Mouse (Mus musculus) layer of hippocampus, postnatal 36 days (tissue): Measurements from ENCODE around the gene Gjd3. TPM values are rescaled to one million over a fixed set of nuclear protein-coding genes. Genes with fewer than 3 reads are reported as not detected.
"Not testable (repeated sequence)": the region's sequence is repeated elsewhere in the genome, so short reads cannot be mapped to it uniquely, and the experiment has no call there.

Source experiments
- DNase-seq, 2 experiments: peaks; one replicate each; pipeline ENCODE4 v3.0.0; 2022
- total RNA-seq, 2 experiments: library from RNA; stranded (reverse); gene quantifications; 2 replicates each; pipeline ENCODE4 v1.2.3; 2021

The Gjd3 gene
- total RNA-seq, 2 experiments from 2014 or later: 0.96 to 1.1 TPM

- no peak for DNase-seq
Observed at GRCm38 (mm10) chr11:98943741-98944461, 38.9 kb downstream of the Gjd3 start.

GRCm38 (mm10) chr11:98942923-98943641 lies 39.7 kb downstream of the Gjd3 start:
- no peak for DNase-seq

- no peak for DNase-seq
Observed at GRCm38 (mm10) chr11:98942555-98942922, 40.3 kb downstream of the Gjd3 start.

GRCm38 (mm10) chr11:98941826-98942550 lies 40.8 kb downstream of the Gjd3 start:
- no peak for DNase-seq

GRCm38 (mm10) chr11:98941341-98941825 lies 41.4 kb downstream of the Gjd3 start:
- peak in 1 of 2 experiments; percentile 58 for DNase-seq

GRCm38 (mm10) chr11:98940776-98941175 lies 42.0 kb downstream of the Gjd3 start:
- DNase-seq: no peak

GRCm38 (mm10) chr11:98939953-98940641 lies 42.7 kb downstream of the Gjd3 start:
- peak in 1 of 2 experiments; percentile 64 for DNase-seq

GRCm38 (mm10) chr11:98939084-98939952 lies 43.5 kb downstream of the Gjd3 start:
- DNase-seq: no peak

GRCm38 (mm10) chr11:98938701-98939083 lies 44.1 kb downstream of the Gjd3 start:
- no peak for DNase-seq

- DNase-seq: peak in 1 of 2 experiments; percentile 49
Observed at GRCm38 (mm10) chr11:98937914-98938694, 44.7 kb downstream of the Gjd3 start.

- DNase-seq: peak in 1 of 2 experiments; percentile 59
Observed at GRCm38 (mm10) chr11:98937410-98937913, 45.4 kb downstream of the Gjd3 start.

GRCm38 (mm10) chr11:98936606-98937409 lies 46.0 kb downstream of the Gjd3 start:
- DNase-seq: no peak

GRCm38 (mm10) chr11:98936170-98936569 lies 46.6 kb downstream of the Gjd3 start:
- no peak for DNase-seq

GRCm38 (mm10) chr11:98935123-98935522 lies 47.7 kb downstream of the Gjd3 start:
- no peak for DNase-seq

- DNase-seq: no peak
Observed at GRCm38 (mm10) chr11:98934367-98934766, 48.4 kb downstream of the Gjd3 start.

GRCm38 (mm10) chr11:98933847-98934246 lies 49.0 kb downstream of the Gjd3 start:
- DNase-seq: not testable (repeated sequence)

GRCm38 (mm10) chr11:98933151-98933550 lies 49.7 kb downstream of the Gjd3 start:
- no peak for DNase-seq

- no peak for DNase-seq
Observed at GRCm38 (mm10) chr11:98932293-98933091, 50.3 kb downstream of the Gjd3 start.
